Mouse (Mus musculus) kidney, embryonic 16.5 days (tissue): ENCODE data around the gene Pax3. TPM values are rescaled to one million over a fixed set of nuclear protein-coding genes. Genes with fewer than 3 reads are reported as not detected.

ENCODE experiments used
- ATAC-seq: fragments of 200-750 bp; cut with Nextera tagmentation; 2 replicates; pipeline ENCODE4 v1.8.0; 2017; ENCODE audit warnings: moderate TSS enrichment; ENCODE audit not compliant: low FRiP score, low TSS enrichment
- H3K27ac ChIP-seq: fragments of 300-500 bp; sonication (generic); 2 replicates; pipeline ENCODE4 v1.5.1; 2014; ENCODE audit warnings: low read length
- H3K27me3 ChIP-seq: fragments of 300-500 bp; sonication (generic); 2 replicates; pipeline ENCODE4 v1.6.1; 2014; ENCODE audit warnings: low read length, control low read depth, mixed read lengths; ENCODE audit not compliant: insufficient read depth
- H3K36me3 ChIP-seq: fragments of 300-500 bp; sonication (generic); 2 replicates; pipeline ENCODE4 v1.6.1; 2014; ENCODE audit warnings: low read length, control low read depth, mixed read lengths; ENCODE audit not compliant: insufficient read depth
- H3K4me1 ChIP-seq: fragments of 300-500 bp; sonication (generic); 2 replicates; pipeline ENCODE4 v1.6.1; 2014; ENCODE audit warnings: low read length, control low read depth, mixed read lengths; ENCODE audit not compliant: insufficient read depth
- H3K4me2 ChIP-seq: fragments of 300-500 bp; sonication (generic); replicated peaks from 2 replicates; pipeline ENCODE4 v1.6.1; 2014; ENCODE audit warnings: low read depth, low read length
- H3K4me3 ChIP-seq: fragments of 300-500 bp; sonication (generic); 2 replicates; pipeline ENCODE4 v1.5.1; 2014; ENCODE audit warnings: mild to moderate bottlenecking, low read length
- H3K9ac ChIP-seq: fragments of 300-500 bp; sonication (generic); replicated peaks from 2 replicates; pipeline ENCODE4 v1.6.1; 2014; ENCODE audit warnings: low read length
- H3K9me3 ChIP-seq: fragments of 300-500 bp; sonication (generic); 2 replicates; pipeline ENCODE4 v1.6.1; 2016; ENCODE audit warnings: low read length, control low read depth
- WGBS: fragments of 180-500 bp; shearing (Covaris S2); extraction: QIAGEN DNeasy Blood & Tissue Kit; methylation state at CpG from one replicate; pipeline ENCODE4 v1.1.7; 2014; 5-methylcytosine and 5-hydroxymethylcytosine counted together
- polyA plus RNA-seq: library from polyadenylated mRNA; unstranded; fragments of >200 nt; fragmentation: Nextera tagmentation; extraction: Ambion mirVana; gene quantifications from 2 replicates; pipeline ENCODE4 v1.2.1, GENCODE M21; 2015

Pax3 gene
- polyA plus RNA-seq, 1 experiment from 2014 or later, result 0.05 TPM

DNA sequence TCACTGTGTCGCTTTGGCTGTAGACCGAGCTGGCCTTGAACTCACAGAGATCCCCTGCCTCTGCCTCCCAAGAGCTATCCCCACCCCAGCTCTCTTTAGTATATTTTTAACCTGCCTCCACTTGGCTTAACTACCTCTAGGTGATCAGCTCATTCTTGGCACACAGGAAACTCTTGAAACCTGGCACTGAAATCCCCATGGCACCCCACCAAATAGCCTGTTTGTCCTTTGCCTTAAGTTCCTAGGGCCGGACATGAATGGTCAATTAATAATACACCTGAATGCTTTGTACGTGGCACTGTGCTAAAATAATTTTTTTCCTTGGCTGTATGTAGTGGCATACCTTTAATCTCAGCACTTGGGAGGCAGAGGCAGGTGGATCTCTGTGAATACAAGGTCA, 41.1 kb downstream of the Pax3 start:
- no peaks in the 10 kb centered on the region for H3K9me3 ChIP-seq
- no peaks in the 10 kb centered on the region for H3K4me1 ChIP-seq
- H3K4me2 ChIP-seq, result no peak overlapping the region
- no peak overlapping the region for H3K4me3 ChIP-seq
- no peak overlapping the region for H3K27ac ChIP-seq
- peaks cover 68% of the 10 kb centered on the region for H3K27me3 ChIP-seq
- WGBS, result 86% methylated on average over 4 of the region's 4 CpGs
- ATAC-seq, result no peak
- no peak overlapping the region for H3K9ac ChIP-seq
- no peaks in the 10 kb centered on the region for H3K36me3 ChIP-seq

DNA sequence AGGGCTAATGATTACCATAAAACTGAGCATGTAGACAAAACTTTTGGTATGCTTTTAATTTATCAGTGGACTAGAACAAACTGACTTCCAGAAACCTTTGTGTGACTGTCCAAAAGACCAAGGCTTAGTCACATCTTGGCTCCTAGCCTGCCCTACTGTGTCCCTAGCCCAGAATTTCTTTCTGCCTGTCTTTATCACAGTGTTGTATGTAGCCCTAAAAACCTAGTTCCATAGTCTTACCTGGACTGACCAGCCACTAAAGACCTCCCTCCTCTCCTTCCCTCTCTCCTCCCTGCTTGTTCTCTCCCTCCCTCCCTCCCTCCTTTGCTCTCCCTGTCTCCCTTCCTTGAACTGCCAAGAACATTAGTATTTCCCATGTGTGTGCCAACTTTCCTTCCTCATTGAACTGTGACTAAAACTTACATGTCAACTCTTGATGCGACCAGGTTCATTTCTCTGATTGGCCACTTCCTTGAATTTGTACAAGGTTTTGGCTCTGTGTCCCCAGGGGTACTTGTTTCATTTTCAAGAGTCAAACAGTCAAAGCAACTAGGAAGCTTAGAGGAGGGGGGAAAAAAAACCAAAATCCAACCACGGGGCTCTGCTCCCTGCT, 48.8 kb downstream of the Pax3 start:
- Histone ChIP-seq H3K27me3 (peaks cover 87% of the 10 kb centered on the region), H3K9ac (no peak overlapping the region), H3K4me3 (no peak overlapping the region), H3K4me2 (no peak overlapping the region), H3K27ac (no peak overlapping the region), H3K4me1 (no peaks in the 10 kb centered on the region), H3K9me3 (no peaks in the 10 kb centered on the region), H3K36me3 (no peaks in the 10 kb centered on the region)
- WGBS, result 45% methylated on average over 2 of the region's 2 CpGs
- no peak for ATAC-seq

DNA sequence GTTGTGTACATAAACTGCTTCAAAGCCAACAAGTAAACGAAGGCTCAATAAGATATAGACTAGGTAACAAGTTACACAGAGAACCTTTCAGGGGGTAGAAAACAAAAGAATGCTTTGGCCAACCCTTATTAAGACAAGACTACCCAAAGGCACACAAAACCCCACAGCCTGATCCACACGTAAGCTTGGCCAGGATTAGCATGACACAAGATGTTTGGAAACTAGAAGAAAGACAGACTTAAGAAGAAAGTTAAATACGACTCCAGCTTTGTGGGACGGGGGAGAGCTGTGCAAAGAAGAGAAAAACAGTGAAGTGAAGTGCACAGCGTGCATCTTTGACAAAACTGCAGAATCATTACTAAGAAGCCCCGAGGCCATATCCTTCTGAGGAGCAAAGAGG, 53.5 kb downstream of the Pax3 start:
- no peak overlapping the region for H3K9ac ChIP-seq
- no peak overlapping the region for H3K4me2 ChIP-seq
- H3K27me3 ChIP-seq, result peaks cover 93% of the 10 kb centered on the region
- 69% methylated on average over 6 of the region's 6 CpGs for WGBS
- H3K4me3 ChIP-seq, result no peak overlapping the region
- no peak overlapping the region for H3K27ac ChIP-seq
- no peaks in the 10 kb centered on the region for H3K4me1 ChIP-seq
- no peak for ATAC-seq
- H3K36me3 ChIP-seq, result no peaks in the 10 kb centered on the region
- no peaks in the 10 kb centered on the region for H3K9me3 ChIP-seq

DNA sequence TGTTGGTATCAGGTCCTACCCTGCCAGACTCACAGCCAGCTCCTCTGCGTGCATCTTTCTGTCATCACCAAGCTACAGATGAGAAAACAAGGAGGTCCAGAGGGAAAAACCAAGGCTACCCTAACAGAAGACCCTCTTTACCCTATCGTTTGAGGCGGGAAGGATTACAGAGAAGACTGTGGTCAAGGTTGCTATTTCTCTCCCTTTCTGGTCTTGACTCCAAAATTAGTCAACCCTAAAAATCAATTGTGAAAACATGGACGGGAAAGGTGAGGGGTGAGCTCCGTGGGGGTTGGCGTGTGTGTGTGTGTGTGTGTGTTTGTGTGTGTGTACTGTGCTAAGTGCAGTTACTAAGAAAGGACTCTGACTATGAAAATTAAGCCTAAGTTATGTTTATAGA, 54.0 kb downstream of the Pax3 start:
- ATAC-seq, result no peak
- WGBS, result 65% methylated on average over 6 of the region's 6 CpGs

DNA sequence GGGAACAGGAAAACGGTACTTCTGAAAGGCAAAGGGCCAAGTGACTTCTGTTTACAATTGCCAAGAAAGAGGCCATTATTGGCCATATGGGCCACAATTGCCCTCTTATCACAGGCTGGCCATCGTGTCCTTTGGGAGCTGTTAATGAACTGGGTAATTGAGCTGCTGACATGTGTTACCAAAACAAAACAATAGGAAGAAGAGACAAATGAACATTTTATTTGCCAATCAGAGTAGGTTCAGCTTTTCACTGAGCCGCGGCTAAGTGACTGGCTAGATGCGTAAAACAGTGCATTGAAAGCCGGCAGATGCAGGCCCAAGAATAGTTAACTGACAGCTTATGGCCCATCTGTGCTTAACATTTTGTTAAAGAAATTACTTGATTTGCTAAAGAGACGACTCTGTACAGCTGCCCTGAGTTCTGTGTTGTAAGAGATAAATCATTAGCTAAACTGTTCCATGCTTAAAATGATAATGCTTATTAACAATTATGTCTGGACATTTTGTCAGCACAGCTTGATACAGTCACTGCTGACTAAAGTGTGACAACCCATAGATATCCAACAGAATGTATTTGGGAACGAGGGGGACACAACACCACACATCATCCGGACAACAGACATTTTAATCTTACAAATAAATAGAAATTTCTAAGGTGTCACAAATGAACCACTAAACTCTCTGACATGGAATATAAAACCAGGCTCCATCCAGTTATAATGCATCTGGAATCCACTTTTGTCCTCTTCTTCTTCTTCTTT, 55.0 kb downstream of the Pax3 start:
- H3K36me3 ChIP-seq, result no peaks in the 10 kb centered on the region
- 24% methylated on average over 9 of the region's 9 CpGs for WGBS
- H3K27ac ChIP-seq, result no peak overlapping the region
- no peak overlapping the region for H3K9ac ChIP-seq
- no peak overlapping the region for H3K4me2 ChIP-seq
- no peak overlapping the region for H3K4me3 ChIP-seq
- no peaks in the 10 kb centered on the region for H3K9me3 ChIP-seq
- peaks cover 96% of the 10 kb centered on the region for H3K27me3 ChIP-seq
- ATAC-seq, result no peak
- H3K4me1 ChIP-seq, result no peaks in the 10 kb centered on the region

More for the DNA sequence above, 54.0 kb downstream of the Pax3 start:
- Histone ChIP-seq H3K4me1 (no peaks in the 10 kb centered on the region), H3K27ac (no peak overlapping the region), H3K27me3 (peaks cover 93% of the 10 kb centered on the region), H3K4me2 (no peak overlapping the region), H3K9ac (no peak overlapping the region), H3K36me3 (no peaks in the 10 kb centered on the region), H3K4me3 (no peak overlapping the region), H3K9me3 (no peaks in the 10 kb centered on the region)

DNA sequence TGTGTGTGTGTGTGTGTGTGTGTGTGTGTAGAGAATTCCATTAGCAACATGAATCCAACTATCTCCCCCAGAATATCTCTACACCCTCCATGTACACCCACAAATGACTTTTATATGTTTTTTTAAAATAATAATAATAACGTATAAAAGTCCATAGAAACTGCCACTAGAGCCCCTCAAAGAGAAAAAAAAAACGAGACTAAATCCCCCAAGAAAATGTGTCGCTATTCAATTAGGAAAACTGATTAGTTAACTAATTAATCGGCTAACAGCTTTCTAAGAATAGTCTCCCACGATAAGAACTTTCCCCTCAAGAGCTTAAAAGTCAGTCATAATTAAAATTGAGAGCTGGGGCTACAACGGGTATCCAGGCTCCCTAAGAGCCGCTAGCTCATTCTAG, 55.6 kb downstream of the Pax3 start:
- H3K36me3 ChIP-seq, result no peaks in the 10 kb centered on the region
- ATAC-seq, result no peak
- H3K4me1 ChIP-seq, result no peaks in the 10 kb centered on the region
- 9% methylated on average over 7 of the region's 7 CpGs for WGBS
- no peaks in the 10 kb centered on the region for H3K9me3 ChIP-seq
- no peak overlapping the region for H3K4me2 ChIP-seq
- H3K27me3 ChIP-seq, result peaks cover 94% of the 10 kb centered on the region
- no peak overlapping the region for H3K27ac ChIP-seq
- no peak overlapping the region for H3K9ac ChIP-seq
- no peak overlapping the region for H3K4me3 ChIP-seq

DNA sequence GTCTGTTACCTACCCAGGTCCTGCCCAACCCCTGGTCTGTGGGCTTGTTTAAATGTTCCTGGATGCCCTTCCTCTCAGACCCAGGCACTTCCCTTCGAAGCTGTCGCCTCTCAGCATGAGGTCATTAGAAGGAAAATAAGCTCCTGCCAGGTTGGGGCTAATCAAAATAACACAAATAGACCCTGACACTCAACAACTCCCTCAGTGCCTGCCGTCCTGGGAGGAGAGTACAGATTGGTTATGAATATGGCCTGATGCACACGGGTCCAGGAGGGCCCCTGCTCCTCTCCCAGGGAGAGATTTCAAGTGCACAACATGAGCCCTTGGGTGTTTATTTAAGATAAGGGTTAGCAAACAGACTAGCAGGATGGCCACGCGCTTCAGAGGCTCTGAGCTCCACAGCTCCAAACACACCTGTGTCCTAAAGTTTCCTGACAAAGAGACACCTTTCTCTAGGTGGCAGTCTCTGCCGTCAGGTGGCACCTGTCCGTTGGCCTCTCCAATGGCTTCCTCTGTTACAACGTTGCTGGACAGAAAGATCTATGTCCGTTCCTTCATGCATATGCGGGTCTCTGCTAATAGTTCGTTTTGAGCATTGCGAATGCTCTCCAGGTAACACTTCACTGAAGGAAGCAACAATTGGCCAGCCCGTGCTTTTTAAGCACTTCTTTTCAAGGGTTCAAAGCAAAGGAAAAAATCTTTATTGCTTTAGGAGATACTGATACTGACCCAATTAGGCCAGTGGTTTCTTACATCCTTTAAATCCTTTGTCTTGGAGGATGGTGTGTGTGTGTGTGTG, 56.2 kb downstream of the Pax3 start:
- ATAC-seq, result no peak
- peaks cover 92% of the 10 kb centered on the region for H3K27me3 ChIP-seq
- H3K9me3 ChIP-seq, result no peaks in the 10 kb centered on the region
- H3K4me1 ChIP-seq, result no peaks in the 10 kb centered on the region
- no peak overlapping the region for H3K9ac ChIP-seq
- no peak overlapping the region for H3K4me2 ChIP-seq
- H3K4me3 ChIP-seq, result no peak overlapping the region
- H3K27ac ChIP-seq, result no peak overlapping the region
- under 1% methylated on average over 14 of the region's 14 CpGs for WGBS
- H3K36me3 ChIP-seq, result no peaks in the 10 kb centered on the region

DNA sequence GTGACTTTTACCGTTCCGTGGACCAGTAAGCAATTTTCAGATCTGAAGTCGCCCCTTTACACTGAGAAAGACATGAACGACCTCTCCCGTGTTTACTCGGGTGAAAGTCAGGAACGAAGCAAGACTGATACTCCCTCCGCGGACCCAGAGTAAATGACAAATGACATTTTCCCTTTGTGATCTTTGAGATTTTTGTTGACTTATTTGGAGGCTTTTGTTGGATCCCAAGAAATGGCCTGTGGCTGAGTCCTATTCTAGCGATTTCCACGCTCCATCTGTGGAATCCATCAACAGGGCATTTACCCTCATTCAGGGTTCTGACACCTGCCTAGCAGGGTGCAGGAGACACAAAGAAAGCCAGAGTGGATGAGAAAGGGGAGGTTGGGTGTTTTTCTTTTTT, 57.6 kb downstream of the Pax3 start:
- Histone ChIP-seq H3K9me3 (no peaks in the 10 kb centered on the region), H3K4me1 (no peaks in the 10 kb centered on the region), H3K27ac (no peak overlapping the region), H3K36me3 (no peaks in the 10 kb centered on the region), H3K4me2 (no peak overlapping the region), H3K27me3 (peaks cover 92% of the 10 kb centered on the region), H3K9ac (no peak overlapping the region), H3K4me3 (no peak overlapping the region)
- no peak for ATAC-seq
- 5% methylated on average over 11 of the region's 11 CpGs for WGBS

DNA sequence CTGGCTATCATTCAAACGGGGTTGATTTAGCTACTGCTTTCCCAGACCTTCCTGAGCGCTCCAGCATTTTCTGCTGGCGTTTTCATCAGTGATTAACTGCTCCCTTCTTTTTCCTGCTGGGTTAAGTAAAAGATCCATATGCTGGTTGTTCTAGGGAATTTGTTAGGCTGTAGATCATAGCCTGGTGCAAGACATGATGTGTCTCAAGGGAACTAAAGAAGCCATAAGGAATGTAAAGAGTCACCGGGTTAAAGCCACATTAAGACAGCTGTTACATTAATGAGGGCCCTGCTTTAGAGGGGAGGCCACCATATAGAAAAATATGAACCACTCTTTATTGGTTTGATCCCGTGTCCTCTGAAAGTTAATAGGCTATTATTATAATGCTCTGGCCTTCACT, 67.7 kb downstream of the Pax3 start:
- 26% methylated on average over 5 of the region's 5 CpGs for WGBS
- peak; percentile 84 for ATAC-seq

More for the DNA sequence above, 67.7 kb downstream of the Pax3 start:
- H3K4me2 ChIP-seq, result no peak overlapping the region
- no peaks in the 10 kb centered on the region for H3K4me1 ChIP-seq
- H3K9ac ChIP-seq, result no peak overlapping the region
- H3K27ac ChIP-seq, result no peak overlapping the region
- H3K4me3 ChIP-seq, result no peak overlapping the region
- peaks cover 59% of the 10 kb centered on the region for H3K27me3 ChIP-seq
- no peaks in the 10 kb centered on the region for H3K36me3 ChIP-seq
- no peaks in the 10 kb centered on the region for H3K9me3 ChIP-seq
